Mouse (Mus musculus) gastrocnemius, adult 18-20 months (tissue): ENCODE measurements at regions not wholly inside any gene's neighbourhood (a gene's known extent, or its start where the extent isn't known, plus 50 kb on each side); places are given as distances from the start of the nearest gene placed in this dataset.
A peak's percentile ranks its signal among the peaks of the same experiment; 100 is the strongest.

Experiments used
- DNase-seq: peaks from one replicate; pipeline ENCODE4 v3.0.0; 2021; ENCODE audit warnings: low spot score

DNA sequence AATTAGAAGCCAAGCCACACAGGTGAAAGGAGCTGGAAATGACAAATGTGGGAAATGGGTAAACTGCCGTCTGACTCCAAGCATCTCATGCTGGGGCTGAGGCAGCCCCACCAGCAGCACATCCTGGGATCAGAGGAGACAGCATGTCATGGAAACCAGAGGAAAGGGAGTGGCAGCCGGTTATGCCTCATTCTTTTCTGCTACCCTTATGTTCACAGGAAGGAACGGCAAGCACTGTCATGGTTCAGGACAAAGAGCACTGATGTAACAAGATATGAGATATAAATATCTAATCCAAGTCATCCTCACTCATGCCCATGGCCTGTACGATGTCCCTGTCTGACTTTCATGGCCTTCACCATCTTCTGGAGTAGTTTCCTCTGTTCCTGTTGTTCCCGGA is 125.2 kb upstream of the Tnfaip3 start:
- DNase-seq = no peak

- DNase-seq = no peak
Measured at GRCm38 (mm10) chr10:19139234-19139633, 123.8 kb upstream of the Tnfaip3 start.

DNA sequence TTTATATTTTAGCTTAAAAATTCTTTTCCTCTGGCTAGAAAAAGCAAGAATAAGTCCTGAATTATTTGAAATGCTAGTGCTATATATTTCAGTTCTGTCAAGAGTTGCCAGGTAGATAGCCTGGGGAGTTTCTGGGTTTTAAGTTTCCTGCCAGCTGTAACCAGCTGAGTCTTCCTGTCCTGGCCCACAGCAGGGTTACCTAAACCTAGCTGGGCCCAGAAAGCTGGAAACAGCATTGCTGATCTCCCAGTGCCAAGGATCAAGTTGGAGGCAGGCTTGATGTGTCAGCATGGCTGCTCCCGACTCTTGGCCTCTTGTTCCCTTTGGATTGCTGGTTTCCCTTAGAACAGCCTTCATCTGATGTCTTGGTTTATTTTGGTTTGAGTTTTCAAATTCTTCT is 122.8 kb upstream of the Tnfaip3 start:
- DNase-seq = peak; percentile 15

DNA sequence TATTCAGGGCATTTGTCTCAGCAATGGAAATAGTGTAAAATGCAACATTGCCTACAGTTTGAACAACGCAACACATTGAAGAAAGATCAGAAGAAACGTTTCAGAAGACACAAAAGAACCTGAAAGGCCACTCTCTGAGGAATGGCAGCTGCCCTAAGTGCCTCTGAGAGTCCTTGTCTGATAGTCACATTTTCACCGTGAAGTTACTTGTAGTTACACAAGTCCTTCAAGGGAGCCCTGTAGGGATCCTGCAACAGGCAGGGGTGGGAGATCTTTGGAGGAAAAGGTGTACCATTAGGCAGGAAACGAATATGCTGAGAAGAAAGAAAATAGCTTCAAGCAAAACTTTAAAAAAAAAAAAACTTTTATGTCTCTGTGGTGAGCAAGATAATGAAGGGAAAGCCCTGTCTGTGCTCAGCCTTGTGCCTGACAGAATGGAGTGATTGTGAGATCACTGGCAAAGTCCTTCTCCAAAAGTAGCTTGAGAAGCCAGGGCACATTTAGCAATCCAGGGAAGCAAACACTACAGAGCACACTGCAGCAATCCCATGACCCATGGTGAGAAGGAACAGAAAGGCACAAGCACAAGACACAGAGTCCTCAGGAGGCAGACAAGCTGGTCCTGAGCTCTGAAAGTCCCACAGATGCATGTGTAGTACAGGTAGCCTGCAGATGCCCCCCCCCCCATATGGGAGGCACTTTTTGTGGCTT is 112.3 kb upstream of the Tnfaip3 start:
- no peak for DNase-seq

DNA sequence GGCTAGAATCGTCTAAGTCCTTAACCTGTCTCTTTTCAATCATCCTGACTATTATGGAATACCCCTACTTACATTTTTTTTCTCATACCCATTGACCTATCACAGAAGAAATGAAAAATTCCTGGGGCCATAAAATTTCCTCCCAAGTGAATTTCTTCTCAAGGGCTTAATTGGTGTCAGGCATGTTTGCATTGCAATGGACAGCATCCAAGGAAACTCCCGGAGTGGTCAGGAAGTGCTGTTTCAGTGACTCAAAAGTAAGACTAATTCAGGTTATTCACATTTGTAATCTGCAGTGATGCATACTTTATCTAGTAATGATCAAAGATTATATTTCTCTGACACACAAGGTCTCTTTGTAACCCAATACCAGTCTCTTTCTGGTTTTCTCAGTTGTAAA is 111.5 kb upstream of the Tnfaip3 start:
- DNase-seq = no peak

DNA sequence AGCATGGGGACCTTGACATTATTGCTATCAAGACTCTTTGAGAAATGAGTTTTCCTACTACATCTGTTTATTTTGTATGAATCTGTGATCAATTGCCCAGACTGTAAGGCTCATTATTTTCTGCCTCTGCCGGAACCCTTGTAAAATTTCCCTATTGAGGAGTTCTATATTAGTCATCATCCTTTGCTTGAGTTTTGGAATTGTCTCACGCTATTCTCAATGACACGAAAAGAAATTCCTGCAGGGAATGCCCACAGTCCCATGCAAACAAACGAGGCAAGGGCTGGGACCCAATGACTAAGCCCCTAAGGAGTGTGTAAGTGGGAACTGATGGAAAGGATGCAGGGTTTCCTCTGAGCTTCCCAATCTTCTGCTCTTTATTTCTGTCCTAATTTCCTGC is 111.0 kb upstream of the Tnfaip3 start:
- no peak for DNase-seq

- no peak for DNase-seq
Measured at GRCm38 (mm10) chr10:19123691-19124090, 108.2 kb upstream of the Tnfaip3 start.

- DNase-seq = no peak
Measured at GRCm38 (mm10) chr10:19122221-19122620, 106.8 kb upstream of the Tnfaip3 start.

- DNase-seq = no peak
Measured at GRCm38 (mm10) chr10:19119281-19120049, 104.0 kb upstream of the Tnfaip3 start.

- DNase-seq = no peak
Measured at GRCm38 (mm10) chr10:19118569-19119280, 103.3 kb upstream of the Tnfaip3 start.

GRCm38 (mm10) chr10:19117071-19117605 is 101.7 kb upstream of the Tnfaip3 start:
- DNase-seq = no peak

GRCm38 (mm10) chr10:19112459-19112858 is 97.0 kb upstream of the Tnfaip3 start:
- DNase-seq = no peak

DNA sequence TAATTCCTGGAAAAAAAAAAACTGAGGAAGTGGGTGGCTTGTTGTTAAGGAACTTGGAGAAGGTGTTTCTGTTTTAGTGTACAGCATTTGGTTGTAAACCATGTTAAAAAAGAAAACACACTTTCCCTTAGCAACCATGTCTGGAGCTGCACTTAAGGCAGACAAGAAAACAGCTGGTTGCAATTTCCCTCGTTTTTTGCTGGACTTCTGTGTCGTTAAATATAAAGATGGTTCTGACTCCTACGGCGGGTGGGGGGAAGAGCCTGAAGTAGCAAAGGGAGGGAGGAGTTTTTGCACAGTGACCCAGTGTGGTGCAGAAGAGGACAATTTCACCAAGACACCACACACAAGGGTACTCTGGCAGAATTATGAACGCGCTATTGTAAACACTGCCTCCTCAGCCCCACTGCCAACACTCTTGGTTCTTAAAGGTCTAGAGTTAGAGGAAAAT is 89.8 kb upstream of the Tnfaip3 start:
- no peak for DNase-seq

DNA sequence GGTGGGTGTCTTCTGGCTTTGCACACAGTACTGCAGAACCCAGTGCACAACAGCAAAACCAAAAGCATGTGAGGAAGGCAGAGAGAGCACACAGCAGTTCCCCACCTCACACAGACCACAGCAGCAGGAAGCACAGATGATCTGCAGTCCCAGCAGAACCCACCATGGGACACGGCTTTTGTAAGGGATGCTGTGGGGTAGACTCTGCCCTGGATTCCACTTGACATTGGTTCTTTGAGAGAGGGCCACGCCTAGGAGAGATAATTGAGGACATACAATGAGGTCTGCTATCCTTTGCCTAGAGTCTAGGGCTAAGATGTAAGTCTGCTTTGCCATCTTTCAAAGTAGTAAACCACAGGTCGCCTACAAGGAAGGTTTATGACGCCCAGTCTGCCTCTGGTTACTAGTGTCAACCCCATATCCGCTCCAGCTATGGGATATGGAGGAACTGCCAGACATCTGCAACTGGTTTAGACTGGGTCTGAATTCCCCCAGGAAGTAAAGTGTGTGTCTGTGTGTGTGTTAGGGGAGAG is 89.3 kb upstream of the Tnfaip3 start:
- no peak for DNase-seq

DNA sequence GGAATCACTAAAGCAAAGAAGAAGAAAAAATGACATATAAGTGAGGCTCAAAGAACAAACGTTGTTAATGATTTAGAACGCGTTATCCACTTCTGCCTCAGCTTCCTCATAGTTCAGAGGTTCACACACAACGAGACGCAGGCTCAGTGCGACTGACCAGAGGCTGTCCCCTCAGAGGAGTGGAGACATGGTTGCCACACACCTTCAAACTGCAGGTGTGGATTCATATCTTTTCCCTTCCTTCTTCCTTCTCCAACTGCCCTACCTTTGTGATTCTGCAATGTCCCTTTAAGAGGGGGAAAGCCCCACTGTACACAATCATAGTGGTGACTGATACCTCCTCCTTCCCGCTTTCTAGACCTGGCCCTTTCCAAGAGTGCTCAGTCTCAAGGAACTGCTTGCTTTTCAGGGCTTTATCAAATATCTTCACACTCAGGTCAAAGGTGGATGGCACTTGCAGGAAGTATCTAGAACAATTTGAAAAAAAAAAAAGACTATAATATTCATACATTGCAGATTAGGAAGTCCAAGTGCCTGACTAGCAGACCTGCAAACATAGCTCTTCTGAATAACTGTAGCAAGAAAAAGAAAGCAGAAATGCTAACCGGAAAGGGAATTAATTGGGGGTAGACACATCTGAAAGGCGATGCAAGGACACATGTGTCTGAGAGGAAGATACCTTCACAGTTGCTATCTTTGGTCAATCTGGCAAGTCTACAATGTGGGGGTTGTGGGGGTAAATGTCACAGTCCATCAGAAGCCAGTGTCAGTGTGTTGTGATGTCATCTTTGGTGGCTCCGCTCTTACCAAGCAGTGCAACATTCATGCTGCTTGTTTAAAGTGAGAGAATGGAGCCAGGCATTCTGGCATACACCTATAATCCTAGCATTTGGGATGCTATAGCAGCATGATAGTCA is 84.2 kb upstream of the Tnfaip3 start:
- no peak for DNase-seq

GRCm38 (mm10) chr10:19094297-19094696 is 78.8 kb upstream of the Tnfaip3 start:
- DNase-seq = peak; percentile 46

DNA sequence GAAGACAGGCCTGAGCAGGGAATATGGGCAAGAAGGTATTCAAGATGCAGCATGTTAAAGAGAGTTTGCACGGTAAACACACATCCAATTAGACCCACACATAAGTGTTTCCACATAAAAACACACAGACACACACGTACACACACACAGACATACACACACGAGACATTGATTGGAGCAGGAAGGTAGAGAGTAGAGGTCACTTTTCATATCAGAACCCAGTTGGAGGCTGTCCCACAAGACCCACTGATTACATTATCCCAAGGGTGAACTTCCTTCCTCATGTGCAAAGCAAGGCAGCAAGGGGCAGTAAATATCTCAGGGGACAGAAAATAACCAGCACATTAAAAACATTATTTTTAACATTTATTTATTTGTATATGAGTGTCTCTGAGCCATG is 78.2 kb upstream of the Tnfaip3 start:
- DNase-seq = no peak

- DNase-seq = no peak
Measured at GRCm38 (mm10) chr10:19091949-19092348, 76.5 kb upstream of the Tnfaip3 start.

DNA sequence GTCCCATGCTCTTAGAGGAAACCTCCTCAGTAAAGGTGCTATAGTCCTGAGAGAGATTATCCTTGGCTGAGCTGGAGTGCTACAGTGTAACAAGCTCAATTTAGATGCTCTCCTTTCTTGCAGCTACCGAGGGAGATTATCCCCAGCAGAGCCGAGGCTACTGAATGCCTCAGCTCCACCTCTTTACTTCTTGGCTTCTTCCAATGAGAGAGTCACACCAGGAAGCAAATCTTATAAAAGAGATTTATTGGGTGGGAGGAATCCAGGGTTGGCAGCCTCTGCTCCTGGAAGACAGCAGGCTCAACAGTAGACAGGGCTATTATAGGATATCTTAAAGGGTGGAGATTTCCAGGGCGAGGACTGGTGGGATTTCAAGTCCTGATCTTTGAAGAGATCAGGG is 75.7 kb upstream of the Tnfaip3 start:
- DNase-seq = no peak

DNA sequence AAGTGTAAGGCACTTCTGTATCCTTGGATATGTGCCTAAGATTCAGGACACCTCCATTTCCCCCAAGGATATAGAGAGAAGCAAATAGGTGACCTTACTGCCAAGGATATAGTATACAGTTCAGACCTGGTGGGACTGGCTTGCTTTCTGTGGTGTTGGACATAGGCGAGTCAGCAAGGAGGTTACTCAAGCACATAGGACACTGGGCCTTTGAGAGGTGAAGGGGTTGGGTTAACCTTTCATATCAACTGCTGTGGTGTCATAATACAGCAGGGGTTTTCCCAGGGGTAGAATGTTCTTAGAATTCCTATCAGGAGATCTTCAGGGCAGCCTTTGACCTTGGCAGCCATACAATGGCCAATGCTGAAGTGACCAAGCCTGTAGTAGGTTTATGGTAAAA is 71.5 kb upstream of the Tnfaip3 start:
- no peak for DNase-seq

GRCm38 (mm10) chr10:19082136-19082535 is 66.7 kb upstream of the Tnfaip3 start:
- no peak for DNase-seq
